Mouse (Mus musculus): ENCODE results near the gene Fmnl3. TPM values are rescaled to one million over a fixed set of nuclear protein-coding genes. Genes with fewer than 3 reads are reported as not detected.

Gene Fmnl3
- polyA plus RNA-seq, 1 experiment: not detected

- WGBS: 2% methylated on average over 14 of the region's 17 CpGs
- Histone ChIP-seq H3K27ac (ENCODE audit: insufficient read depth, low read depth, low read length) (peak within 1 kb of the TSS; percentile 8), H3K4me3 (ENCODE audit: insufficient read depth, low read depth, low read length) (peak within 1 kb of the TSS; percentile 60), H3K4me1 (ENCODE audit: control insufficient read depth, insufficient read depth, low read length) (peaks cover 6% of the 10 kb centered on the region)
- TF ChIP-seq CTCF (IDR thresholded peaks at IDR 0.05; ENCODE audit: insufficient read depth, low read depth, low read length) (no peak), POLR2A (IDR thresholded peaks at IDR 0.05; ENCODE audit: insufficient read depth, low read depth, low read length) (no peak)
Observed at GRCm38 (mm10) chr15:99295484-99295981, 74.7 kb downstream of the Fmnl3 start, which contains the start of gene Fam186b. TSS of gene Fam186b (minus strand) at chr15:99295888.

DNA sequence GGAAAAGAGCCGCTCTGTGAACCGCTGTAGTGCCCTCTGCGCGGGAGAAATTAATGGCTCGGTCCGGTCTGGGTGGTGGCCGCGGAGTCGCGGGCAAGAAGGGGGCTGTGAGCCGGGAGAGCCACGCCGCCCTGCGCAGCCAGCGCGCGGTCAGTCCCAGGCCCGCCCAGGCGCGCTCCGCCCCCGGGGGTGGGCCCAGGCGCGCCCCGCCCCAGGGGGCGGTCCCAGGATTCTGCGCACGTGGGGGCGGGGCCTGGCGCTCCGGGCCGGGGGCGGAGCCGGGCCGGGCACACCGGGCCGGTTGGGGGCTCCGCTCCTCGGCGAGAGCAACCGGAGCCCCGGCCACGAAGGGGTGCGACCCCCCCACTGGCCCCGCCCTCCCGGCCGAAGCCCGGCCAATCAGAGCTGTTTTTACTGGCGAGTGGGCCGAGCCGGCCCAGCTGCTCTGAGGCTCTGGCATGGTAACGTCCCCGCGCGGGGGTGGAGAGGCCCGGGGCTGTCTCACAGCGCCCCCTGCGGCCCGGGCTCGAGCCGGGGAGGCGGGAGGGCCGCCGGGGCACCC is 75.4 kb downstream of the Fmnl3 start, which contains the start of gene Prpf40b:
Prpf40b (plus strand) TSS at position 275 of the 562 bp plus-strand sequence.
- Histone ChIP-seq H3K4me3 (ENCODE audit: insufficient read depth, low read depth, low read length) (peak within 1 kb of the TSS; percentile 60), H3K4me1 (ENCODE audit: control insufficient read depth, insufficient read depth, low read length) (peaks cover 6% of the 10 kb centered on the region), H3K27ac (ENCODE audit: insufficient read depth, low read depth, low read length) (peak within 1 kb of the TSS; percentile 8)
- TF ChIP-seq POLR2A (IDR thresholded peaks at IDR 0.05; ENCODE audit: insufficient read depth, low read depth, low read length) (peak; percentile 62), CTCF (IDR thresholded peaks at IDR 0.05; ENCODE audit: insufficient read depth, low read depth, low read length) (no peak; the same call in 1 of the 2 replicates)
- WGBS: under 1% methylated on average over 51 of the region's 64 CpGs

GRCm38 (mm10) chr15:99294287-99294686 is 76.0 kb downstream of the Fmnl3 start:
- TF ChIP-seq POLR2A (IDR thresholded peaks at IDR 0.05; ENCODE audit: insufficient read depth, low read depth, low read length): no peak
- no peak for TF ChIP-seq CTCF (IDR thresholded peaks at IDR 0.05; ENCODE audit: insufficient read depth, low read depth, low read length)
- Histone ChIP-seq H3K4me1 (ENCODE audit: control insufficient read depth, insufficient read depth, low read length) (peaks cover 6% of the 10 kb centered on the region), H3K27ac (ENCODE audit: insufficient read depth, low read depth, low read length) (no peak overlapping the region), H3K4me3 (ENCODE audit: insufficient read depth, low read depth, low read length) (peak overlapping the region; percentile 60)
- WGBS: 8% methylated on average over 16 of the region's 16 CpGs

- 96% methylated on average over 11 of the region's 11 CpGs for WGBS
- no peak overlapping the region for H3K4me3 ChIP-seq (ENCODE audit: insufficient read depth, low read depth, low read length)
- H3K4me1 ChIP-seq (ENCODE audit: control insufficient read depth, insufficient read depth, low read length): peaks cover 4% of the 10 kb centered on the region
- TF ChIP-seq CTCF (IDR thresholded peaks at IDR 0.05; ENCODE audit: insufficient read depth, low read depth, low read length) (no peak), POLR2A (IDR thresholded peaks at IDR 0.05; ENCODE audit: insufficient read depth, low read depth, low read length) (no peak)
- H3K27ac ChIP-seq (ENCODE audit: insufficient read depth, low read depth, low read length): no peak overlapping the region
Observed at GRCm38 (mm10) chr15:99290586-99290985, 79.7 kb downstream of the Fmnl3 start.

- peaks cover 12% of the 10 kb centered on the region for H3K4me1 ChIP-seq (ENCODE audit: control insufficient read depth, insufficient read depth, low read length)
- 70% methylated on average over 8 of the region's 8 CpGs for WGBS
- no peak overlapping the region for H3K27ac ChIP-seq (ENCODE audit: insufficient read depth, low read depth, low read length)
- no peak overlapping the region for H3K4me3 ChIP-seq (ENCODE audit: insufficient read depth, low read depth, low read length)
- TF ChIP-seq CTCF (IDR thresholded peaks at IDR 0.05; ENCODE audit: insufficient read depth, low read depth, low read length) (no peak), POLR2A (IDR thresholded peaks at IDR 0.05; ENCODE audit: insufficient read depth, low read depth, low read length) (no peak)
Observed at GRCm38 (mm10) chr15:99285189-99285535, 85.1 kb downstream of the Fmnl3 start.

- Histone ChIP-seq H3K4me1 (ENCODE audit: control insufficient read depth, insufficient read depth, low read length) (peaks cover 12% of the 10 kb centered on the region), H3K27ac (ENCODE audit: insufficient read depth, low read depth, low read length) (no peak overlapping the region), H3K4me3 (ENCODE audit: insufficient read depth, low read depth, low read length) (no peak overlapping the region)
- WGBS: 46% methylated on average over 14 of the region's 14 CpGs
- no peak for TF ChIP-seq POLR2A (IDR thresholded peaks at IDR 0.05; ENCODE audit: insufficient read depth, low read depth, low read length)
- TF ChIP-seq CTCF (IDR thresholded peaks at IDR 0.05; ENCODE audit: insufficient read depth, low read depth, low read length): no peak
Observed at GRCm38 (mm10) chr15:99284527-99285188, 85.6 kb downstream of the Fmnl3 start.

GRCm38 (mm10) chr15:99283456-99283855 is 86.8 kb downstream of the Fmnl3 start:
- no peak overlapping the region for H3K4me3 ChIP-seq (ENCODE audit: insufficient read depth, low read depth, low read length)
- H3K4me1 ChIP-seq (ENCODE audit: control insufficient read depth, insufficient read depth, low read length): peaks cover 13% of the 10 kb centered on the region

GRCm38 (mm10) chr15:99278271-99278670 is 92.0 kb downstream of the Fmnl3 start:
- no peak for TF ChIP-seq CTCF (IDR thresholded peaks at IDR 0.05; ENCODE audit: insufficient read depth, low read depth, low read length)
- Histone ChIP-seq H3K4me3 (ENCODE audit: insufficient read depth, low read depth, low read length) (no peak overlapping the region), H3K27ac (ENCODE audit: insufficient read depth, low read depth, low read length) (no peak overlapping the region), H3K4me1 (ENCODE audit: control insufficient read depth, insufficient read depth, low read length) (peaks cover 3% of the 10 kb centered on the region; the same call in 1 of the 2 replicates)
- 77% methylated on average over 7 of the region's 7 CpGs for WGBS

More at GRCm38 (mm10) chr15:99283456-99283855, 86.8 kb downstream of the Fmnl3 start:
- no peak overlapping the region for H3K27ac ChIP-seq (ENCODE audit: insufficient read depth, low read depth, low read length)
- WGBS: 67% methylated on average over 10 of the region's 10 CpGs
- TF ChIP-seq CTCF (IDR thresholded peaks at IDR 0.05; ENCODE audit: insufficient read depth, low read depth, low read length) (no peak), POLR2A (IDR thresholded peaks at IDR 0.05; ENCODE audit: insufficient read depth, low read depth, low read length) (no peak)

GRCm38 (mm10) chr15:99276095-99276494 is 94.2 kb downstream of the Fmnl3 start:
- WGBS: 92% methylated on average over 8 of the region's 8 CpGs
- no peak overlapping the region for H3K4me3 ChIP-seq (ENCODE audit: insufficient read depth, low read depth, low read length)
- no peak overlapping the region for H3K27ac ChIP-seq (ENCODE audit: insufficient read depth, low read depth, low read length)
- H3K4me1 ChIP-seq (ENCODE audit: control insufficient read depth, insufficient read depth, low read length): peaks cover 6% of the 10 kb centered on the region
- TF ChIP-seq POLR2A (IDR thresholded peaks at IDR 0.05; ENCODE audit: insufficient read depth, low read depth, low read length) (no peak), CTCF (IDR thresholded peaks at IDR 0.05; ENCODE audit: insufficient read depth, low read depth, low read length) (no peak)

Other genes with a start within 250 kb of the Fmnl3 start
- gene Spats2, start 244.6 kb downstream of the Fmnl3 start, polyA plus RNA-seq (2012; ENCODE audit: insufficient read depth, insufficient read length, low replicate concordance, missing spikeins): not detected in 2 replicates
- gene Kcnh3, start 145.6 kb downstream of the Fmnl3 start, polyA plus RNA-seq (2012; ENCODE audit: insufficient read depth, insufficient read length, low replicate concordance, missing spikeins): not detected in 2 replicates
- gene Mcrs1, start 118.5 kb downstream of the Fmnl3 start, polyA plus RNA-seq (2012; ENCODE audit: insufficient read depth, insufficient read length, low replicate concordance, missing spikeins): not detected in 2 replicates
- not detected in 2 replicates for gene Prpf40b, start 75.4 kb downstream of the Fmnl3 start, polyA plus RNA-seq (2012; ENCODE audit: insufficient read depth, insufficient read length, low replicate concordance, missing spikeins)
- gene Fam186b, start 74.6 kb downstream of the Fmnl3 start, polyA plus RNA-seq (2012; ENCODE audit: insufficient read depth, insufficient read length, low replicate concordance, missing spikeins): not detected in 2 replicates
- 839 TPM in 1 of 2 replicates, not detected in the other for gene Tmbim6, start 22.4 kb upstream of the Fmnl3 start, polyA plus RNA-seq (2012; ENCODE audit: insufficient read depth, insufficient read length, low replicate concordance, missing spikeins)
- gene Nckap5l, start 87.3 kb upstream of the Fmnl3 start, polyA plus RNA-seq (2012; ENCODE audit: insufficient read depth, insufficient read length, low replicate concordance, missing spikeins): not detected in 2 replicates
- not detected in 2 replicates for gene Bcdin3d, start 104.2 kb upstream of the Fmnl3 start, polyA plus RNA-seq (2012; ENCODE audit: insufficient read depth, insufficient read length, low replicate concordance, missing spikeins)
- not detected in 2 replicates for gene Faim2, start 157.7 kb upstream of the Fmnl3 start, polyA plus RNA-seq (2012; ENCODE audit: insufficient read depth, insufficient read length, low replicate concordance, missing spikeins)
- gene Aqp2, start 208.6 kb upstream of the Fmnl3 start, polyA plus RNA-seq (2012; ENCODE audit: insufficient read depth, insufficient read length, low replicate concordance, missing spikeins): not detected in 2 replicates
- not detected in 2 replicates for gene Aqp5, start 220.3 kb upstream of the Fmnl3 start, polyA plus RNA-seq (2012; ENCODE audit: insufficient read depth, insufficient read length, low replicate concordance, missing spikeins)
- gene Aqp6, start 230.9 kb upstream of the Fmnl3 start, polyA plus RNA-seq (2012; ENCODE audit: insufficient read depth, insufficient read length, low replicate concordance, missing spikeins): not detected in 2 replicates